Mouse (Mus musculus): ENCODE measurements around the gene Atp5g3. TPM values are rescaled to one million over a fixed set of nuclear protein-coding genes. Genes with fewer than 3 reads are reported as not detected.

The Atp5g3 gene
- total and polyA plus RNA-seq, 3 experiments, result 2,742 to 3,425 (median 3,018) TPM

GRCm38 (mm10) chr2:73860046-73860624 lies 51.0 kb downstream of the Atp5g3 start:
- Histone ChIP-seq H3K36me3 (ENCODE audit: control insufficient read depth, insufficient read depth, low read length) (no peaks in the 10 kb centered on the region), H3K27ac (no peak overlapping the region), H3K27me3 (ENCODE audit: control insufficient read depth, insufficient read depth, low read length) (no peaks in the 10 kb centered on the region), H3K4me1 (ENCODE audit: control insufficient read depth, insufficient read depth, low read length) (no peaks in the 10 kb centered on the region; the same call in 1 of the 2 replicates), H3K9ac (ENCODE audit: low read depth, low read length) (no peak overlapping the region), H3K4me3 (no peak overlapping the region), H3K79me2 (replicated peaks; ENCODE audit: control insufficient read depth, insufficient read depth, low read length) (no peaks in the 10 kb centered on the region)
- intact Hi-C loops (cut with DNase I), result no loop called here
- no peak for DNase-seq
- TF ChIP-seq POLR2A (IDR thresholded peaks at IDR 0.05; ENCODE audit: insufficient read depth, low read depth, low read length), result no peak
- no peak for TF ChIP-seq EP300 (IDR thresholded peaks at IDR 0.05; ENCODE audit: insufficient read depth, low read depth, low read length)
- TF ChIP-seq CTCF (IDR thresholded peaks at IDR 0.05), result no peak
- 70% methylated on average over 4 of the region's 4 CpGs for WGBS

Other genes with a start within 250 kb of the Atp5g3 start
- 10 to 100 TPM; 33.9 to 35.2 TPM for gene Chn1, start 136.0 kb downstream of the Atp5g3 start, total RNA-seq (2021)
- gene Chn1, start 136.0 kb downstream of the Atp5g3 start, polyA plus RNA-seq (2012; rRNA removed), result 35.2 and 63.3 TPM in 2 replicates
- gene Atf2, start 18.7 kb downstream of the Atp5g3 start, total RNA-seq (2021), result 10 to 100 TPM; 39.9 to 46.0 TPM
- 10.4 and 17.6 TPM in 2 replicates for gene Atf2, start 18.7 kb downstream of the Atp5g3 start, polyA plus RNA-seq (2012; rRNA removed)